Mouse (Mus musculus) frontal cortex, adult (tissue): Measurements from ENCODE around the gene Ska2.

ENCODE experiments used
- ATAC-seq: cut with Nextera tagmentation; 2 replicates; pipeline ENCODE4 v1.9.2; 2017; ENCODE audit warnings: mild to moderate bottlenecking, moderate library complexity, mixed read lengths; ENCODE audit not compliant: low TSS enrichment

The Ska2 gene

GRCm38 (mm10) chr11:87173625-87174024, 64.6 kb downstream of the Ska2 start:
- no peak for ATAC-seq
